Mouse (Mus musculus) adrenal gland, adult 8-10 months (tissue): ENCODE data around the gene Slc12a1. TPM values are rescaled to one million over a fixed set of nuclear protein-coding genes. Genes with fewer than 3 reads are reported as not detected.

Experiments used
- DNase-seq: peaks from one replicate; pipeline ENCODE4 v3.0.0; 2022
- total RNA-seq, 4 experiments: library from RNA; stranded (reverse); gene quantifications; 2 replicates each; pipeline ENCODE4 v1.2.4; 2022

Slc12a1 gene
- total RNA-seq, 4 experiments from 2014 or later, result not detected

GRCm38 (mm10) chr2:125259230-125260120 is 107.2 kb downstream of the Slc12a1 start:
- DNase-seq, result no peak

GRCm38 (mm10) chr2:125260326-125260725 is 108.0 kb downstream of the Slc12a1 start:
- no peak for DNase-seq

GRCm38 (mm10) chr2:125263056-125263455 is 110.8 kb downstream of the Slc12a1 start:
- no peak for DNase-seq

GRCm38 (mm10) chr2:125263753-125264152 is 111.4 kb downstream of the Slc12a1 start:
- no peak for DNase-seq

GRCm38 (mm10) chr2:125268876-125269275 is 116.6 kb downstream of the Slc12a1 start:
- no peak for DNase-seq

- DNase-seq, result no peak
Measured at GRCm38 (mm10) chr2:125275617-125276016, 123.3 kb downstream of the Slc12a1 start.

GRCm38 (mm10) chr2:125276692-125277091 is 124.4 kb downstream of the Slc12a1 start:
- DNase-seq, result no peak

GRCm38 (mm10) chr2:125278474-125278873 is 126.2 kb downstream of the Slc12a1 start:
- DNase-seq, result no peak

Other genes with a start within 250 kb of the Slc12a1 start
- gene Slc24a5, start 84.4 kb upstream of the Slc12a1 start, total RNA-seq, result under 1 TPM in 1 of 4 experiments, not detected in 3; 0.46 TPM
- gene Myef2, start 28.8 kb upstream of the Slc12a1 start, total RNA-seq, result 10 to 100 TPM; 24.2 to 41.5 (median 30.5) TPM
- gene Ctxn2, start 15.8 kb upstream of the Slc12a1 start, total RNA-seq, result under 1 TPM in 1 of 4 experiments, not detected in 3; 0.71 TPM
- 10 to 100 TPM; 20.1 to 27.2 (median 24.6) TPM for gene Dut, start 94.7 kb downstream of the Slc12a1 start, total RNA-seq